In the genomic region with DNA sequence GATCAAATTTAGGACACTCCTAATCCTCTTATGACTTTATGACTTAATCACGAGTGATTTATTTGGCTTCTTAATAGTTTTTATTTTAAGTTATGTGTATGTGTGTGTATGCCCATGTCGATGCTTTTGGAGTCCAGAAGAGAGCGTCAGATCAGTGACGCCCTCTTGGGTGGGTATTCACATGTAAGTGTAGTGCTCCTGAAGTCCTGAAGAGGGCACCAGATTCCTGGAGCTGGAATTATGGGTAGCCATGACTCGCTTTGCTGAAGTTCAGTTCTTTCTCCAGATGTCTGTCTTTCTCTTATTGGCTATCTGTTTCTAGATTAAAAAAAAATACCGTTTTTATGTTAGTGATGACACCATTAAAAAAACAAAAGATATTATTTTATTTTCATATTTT, we compare ENCODE assay signal across 20 mouse cellular contexts.
DNase-seq lines count a peak whose midpoint lies in the region; ATAC-seq and TF ChIP-seq lines count a peak whose summit lies in the region.
"Had no signal": no experiment of that assay in that cellular context is flagged by ENCODE, and none has a peak within 500 bp of the region (broad histone marks: within the 10 kb centered on the region; RNA-seq: fewer than 3 reads in every experiment).

No protein-coding gene starts in this region.

- no peaks in the 10 kb centered on the region for H3K9me3 ChIP-seq in heart, embryonic 10.5 days
- no peaks in the 10 kb centered on the region for H3K9me3 ChIP-seq in lung, embryonic 14.5 days (ENCODE audit: low read depth, low read length)
- H3K9me3 ChIP-seq: embryonic facial prominence, embryonic 10.5 days; forebrain, embryonic 10.5 days; forebrain, embryonic 15.5 days; hindbrain, embryonic 10.5 days had no signal

- in situ Hi-C loops in Patski (cut with MboI; ENCODE audit: low pct_unique_long_range_greater_than_20kb), result no loop called here

- no peak overlapping the region for H3K27ac ChIP-seq in heart, embryonic 10.5 days
- no peak overlapping the region for H3K27ac ChIP-seq in lung, embryonic 14.5 days (ENCODE audit: low read depth)
- H3K27ac ChIP-seq: embryonic facial prominence, embryonic 10.5 days; forebrain, embryonic 10.5 days; forebrain, embryonic 15.5 days; heart, adult 2 months; hindbrain, embryonic 10.5 days; hindbrain, embryonic 14.5 days had no signal

- POLR2A ChIA-PET in Patski (lab: Charles Lee), result no interaction called here

- peak; percentile 19 for DNase-seq in heart, adult 11 months
- DNase-seq in heart, embryonic 10.5 days (ENCODE audit: low spot score), result no peak
- DNase-seq in lung, embryonic 14.5 days, result no peak
- DNase-seq in lung, postnatal 14 days, result no peak
- no peak for DNase-seq in Patski (ENCODE audit: low read depth, low spot score)
- no peak for DNase-seq in thymus, postnatal 0 days (ENCODE audit: low spot score)
- DNase-seq in right cerebral cortex, adult 18-20 months, result no peak
- DNase-seq: adrenal gland, adult 8-10 months; adrenal gland, postnatal 36 days; B cell, adult 2 months; cerebellum, adult 2 months; heart, adult 2 months had no signal

- no peaks in the 10 kb centered on the region for H3K27me3 ChIP-seq in heart, embryonic 10.5 days (ENCODE audit: insufficient read depth, poor library complexity, severe bottlenecking)
- H3K27me3 ChIP-seq in lung, embryonic 14.5 days (ENCODE audit: insufficient read depth, low read length), result no peaks in the 10 kb centered on the region
- H3K27me3 ChIP-seq in Patski, result no peaks in the 10 kb centered on the region
- H3K27me3 ChIP-seq: forebrain, embryonic 15.5 days; heart, embryonic 12.5 days had no signal

- H3K36me3 ChIP-seq in heart, embryonic 10.5 days, result no peaks in the 10 kb centered on the region
- H3K36me3 ChIP-seq in lung, embryonic 14.5 days (ENCODE audit: insufficient read depth), result no peaks in the 10 kb centered on the region
- H3K36me3 ChIP-seq: embryonic facial prominence, embryonic 10.5 days; forebrain, embryonic 10.5 days; forebrain, embryonic 15.5 days; heart, embryonic 12.5 days; hindbrain, embryonic 10.5 days had no signal

- 0 out of 2 replicates have a peak, but pooled peaks have one; percentile 6 for TF ChIP-seq CTCF in lung, embryonic 14.5 days (IDR thresholded peaks at IDR 0.05; ENCODE audit: low read depth)
- TF ChIP-seq CTCF in Patski (IDR thresholded peaks at IDR 0.05), result peak; percentile 26

- H3K4me3 ChIP-seq in heart, embryonic 10.5 days, result no peak overlapping the region
- no peak overlapping the region for H3K4me3 ChIP-seq in lung, embryonic 14.5 days (ENCODE audit: low read depth, low read length)
- H3K4me3 ChIP-seq: embryonic facial prominence, embryonic 10.5 days; erythroblast, embryonic 14.5 days; forebrain, embryonic 10.5 days; forebrain, embryonic 15.5 days; heart, adult 2 months; heart, embryonic 12.5 days; hindbrain, embryonic 10.5 days had no signal

- no peak overlapping the region for H3K9ac ChIP-seq in lung, embryonic 14.5 days
- H3K9ac ChIP-seq: forebrain, embryonic 15.5 days; heart, embryonic 12.5 days; hindbrain, embryonic 14.5 days had no signal

- no peaks in the 10 kb centered on the region for H3K4me1 ChIP-seq in heart, embryonic 10.5 days
- H3K4me1 ChIP-seq in lung, embryonic 14.5 days (ENCODE audit: insufficient read depth), result no peaks in the 10 kb centered on the region
- H3K4me1 ChIP-seq: embryonic facial prominence, embryonic 10.5 days; forebrain, embryonic 10.5 days; forebrain, embryonic 15.5 days; heart, embryonic 12.5 days; hindbrain, embryonic 10.5 days had no signal

- WGBS in heart, embryonic 10.5 days, result 86% methylated on average over 6 of the region's 6 CpGs
- WGBS in lung, embryonic 14.5 days, result 88% methylated on average over 6 of the region's 6 CpGs

- CTCF ChIA-PET in Patski (lab: Charles Lee), result no interaction called here

- H3K4me2 ChIP-seq in lung, embryonic 14.5 days, result no peak overlapping the region
- H3K4me2 ChIP-seq: forebrain, embryonic 15.5 days; heart, embryonic 12.5 days; hindbrain, embryonic 14.5 days had no signal

- ATAC-seq in lung, embryonic 14.5 days (ENCODE audit: insufficient read depth), result no peak
- no peak for ATAC-seq in Patski
- ATAC-seq: CD4-positive, CD25-positive, alpha-beta regulatory T cell, adult 4 months; forebrain, embryonic 15.5 days had no signal
